Mouse (Mus musculus): ENCODE data around the gene Eipr1.

- TF ChIP-seq GATA1 (IDR thresholded peaks at IDR 0.05; ENCODE audit: low read length) = no peak
- no peak for TF ChIP-seq TAL1 (IDR thresholded peaks at IDR 0.05; ENCODE audit: low read length)
These were observed 51.4 kb downstream of the Eipr1 start for GRCm38 (mm10) chr12:28803043-28803442.
